Mouse (Mus musculus): ENCODE results near the gene Adamts9.

Adamts9 gene

GRCm38 (mm10) chr6:92862599-92862998 is 80.7 kb downstream of the Adamts9 start:
- DNase-seq (ENCODE audit: extremely low read depth, low read depth): no peak

- no peak for DNase-seq (ENCODE audit: extremely low read depth, low read depth)
Observed at GRCm38 (mm10) chr6:92860285-92860912, 82.9 kb downstream of the Adamts9 start.

- no peak for DNase-seq (ENCODE audit: extremely low read depth, low read depth)
Observed at GRCm38 (mm10) chr6:92858721-92859510, 84.4 kb downstream of the Adamts9 start.

DNA sequence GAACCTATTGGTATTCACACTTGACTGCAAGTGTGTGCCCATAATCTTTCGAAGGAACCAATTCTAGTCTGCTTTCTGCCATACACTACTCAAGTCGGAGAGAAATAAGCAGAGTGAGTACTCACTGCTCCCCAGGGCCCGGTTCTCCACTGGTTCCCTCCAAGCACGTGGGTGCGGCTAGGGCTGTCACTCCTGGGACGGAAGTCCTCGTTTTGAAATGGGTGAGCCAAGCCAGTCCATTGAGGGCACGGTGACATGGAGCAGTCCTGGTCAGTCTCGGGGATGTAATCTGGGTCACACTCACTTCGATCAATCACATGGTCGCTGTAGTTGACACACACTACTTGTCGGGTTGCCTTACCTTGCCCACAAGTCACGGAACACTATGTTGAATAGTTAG is 85.5 kb downstream of the Adamts9 start:
- DNase-seq (ENCODE audit: extremely low read depth, low read depth): no peak

- no peak for DNase-seq (ENCODE audit: extremely low read depth, low read depth)
Observed at GRCm38 (mm10) chr6:92854873-92855272, 88.4 kb downstream of the Adamts9 start.

- no peak for DNase-seq (ENCODE audit: extremely low read depth, low read depth)
Observed at GRCm38 (mm10) chr6:92850250-92850649, 93.0 kb downstream of the Adamts9 start.

DNA sequence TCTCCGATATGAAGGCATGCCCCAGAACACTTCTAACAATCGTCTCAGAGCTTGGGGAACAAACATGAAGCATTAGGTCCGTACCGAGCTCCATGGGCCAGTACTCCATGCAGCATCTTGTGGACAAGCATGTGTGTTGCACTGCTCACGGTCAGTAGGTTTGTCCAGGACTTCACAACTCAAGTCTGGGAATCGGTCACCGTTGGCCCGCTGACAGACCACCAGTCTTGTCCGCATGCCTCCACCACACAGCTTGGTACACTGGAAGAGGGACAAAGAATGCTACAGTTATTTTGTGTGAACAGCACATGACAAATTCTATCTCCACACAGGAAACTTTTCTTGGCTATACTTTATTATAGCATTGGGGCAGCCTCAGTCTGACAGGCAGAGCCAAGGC is 94.1 kb downstream of the Adamts9 start:
- no peak for DNase-seq (ENCODE audit: extremely low read depth, low read depth)

GRCm38 (mm10) chr6:92846614-92847013 is 96.7 kb downstream of the Adamts9 start:
- no peak for DNase-seq (ENCODE audit: extremely low read depth, low read depth)

GRCm38 (mm10) chr6:92845898-92846297 is 97.4 kb downstream of the Adamts9 start:
- no peak for DNase-seq (ENCODE audit: extremely low read depth, low read depth)

DNA sequence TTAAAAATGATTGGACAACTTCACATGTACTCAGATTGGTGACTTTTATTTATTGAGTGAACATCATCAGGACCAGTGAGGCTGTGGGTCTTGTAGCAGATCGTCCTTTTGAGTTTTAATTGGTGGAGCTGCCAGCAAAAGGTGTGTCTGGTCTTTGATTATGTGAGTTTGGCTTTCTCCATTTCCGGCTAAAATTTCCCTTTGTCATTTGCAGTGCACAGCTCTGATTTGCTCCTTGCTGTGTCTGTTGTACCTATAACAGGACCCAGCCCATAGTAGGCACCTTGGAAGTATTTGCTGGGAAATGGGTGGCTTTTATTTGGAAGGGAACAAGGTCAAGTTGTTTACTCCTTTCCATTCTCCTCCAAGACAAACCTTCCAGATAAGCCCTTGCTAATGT is 99.8 kb downstream of the Adamts9 start:
- DNase-seq (ENCODE audit: extremely low read depth, low read depth): no peak

DNA sequence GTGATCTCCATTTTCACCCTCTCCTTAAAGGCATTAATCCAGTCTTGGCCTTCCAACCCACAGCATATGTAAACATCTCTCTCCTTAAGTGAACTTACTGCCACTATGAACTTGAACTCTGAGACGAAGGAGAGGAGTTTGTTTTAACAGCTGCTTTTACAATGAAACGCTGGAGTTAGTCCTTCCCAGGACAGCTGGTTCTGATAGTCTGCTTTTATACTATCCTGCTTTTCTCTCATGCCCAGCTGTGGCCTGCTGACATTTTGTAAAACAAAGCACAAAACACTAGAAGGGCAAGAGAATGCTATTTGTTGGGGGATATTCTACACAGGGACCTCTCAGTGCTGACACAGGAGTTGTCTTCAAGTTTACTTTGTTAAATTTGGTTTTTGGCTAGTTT is 101.3 kb downstream of the Adamts9 start:
- no peak for DNase-seq (ENCODE audit: extremely low read depth, low read depth)

GRCm38 (mm10) chr6:92831106-92831505 is 112.2 kb downstream of the Adamts9 start:
- DNase-seq (ENCODE audit: extremely low read depth, low read depth): no peak

DNA sequence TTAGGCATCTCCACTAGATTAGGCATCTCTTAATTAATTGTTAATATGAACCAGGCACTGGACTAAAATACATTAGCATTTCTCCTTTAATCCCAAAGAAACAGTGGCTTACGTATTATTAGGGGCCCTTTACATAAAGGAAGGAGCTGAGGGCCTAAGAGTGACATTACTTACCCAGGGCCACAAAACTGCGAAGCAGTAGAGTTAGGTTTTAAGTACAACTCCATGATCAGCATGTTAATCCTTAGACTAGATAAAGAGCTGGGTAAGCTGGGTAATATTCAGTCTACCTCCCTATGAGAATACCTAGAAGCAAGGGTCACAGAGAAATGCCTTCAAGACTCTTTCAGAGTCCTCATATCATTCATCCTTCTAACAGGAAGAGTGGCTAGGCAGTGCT is 114.1 kb downstream of the Adamts9 start:
- DNase-seq (ENCODE audit: extremely low read depth, low read depth): no peak

DNA sequence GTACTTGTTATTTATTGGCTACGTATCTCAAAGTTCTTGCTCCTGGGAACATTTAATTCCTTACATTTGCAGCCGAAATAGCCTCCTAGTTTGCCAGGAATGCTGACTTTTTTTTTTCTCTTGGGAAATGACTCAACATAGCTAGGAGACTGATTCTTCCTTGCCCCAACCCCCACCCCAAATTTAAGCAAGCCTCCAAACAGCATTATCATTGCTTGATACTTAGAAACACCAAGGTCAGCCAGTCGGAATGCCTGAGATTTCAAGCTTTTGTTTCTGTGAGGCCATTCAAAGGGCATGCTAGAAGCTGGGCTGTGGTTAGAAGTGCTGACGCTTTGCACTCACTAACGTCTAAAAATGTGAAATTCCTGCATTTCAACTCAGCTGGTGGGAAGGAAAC is 115.9 kb downstream of the Adamts9 start:
- DNase-seq (ENCODE audit: extremely low read depth, low read depth): no peak

GRCm38 (mm10) chr6:92826561-92826960 is 116.7 kb downstream of the Adamts9 start:
- no peak for DNase-seq (ENCODE audit: extremely low read depth, low read depth)

DNA sequence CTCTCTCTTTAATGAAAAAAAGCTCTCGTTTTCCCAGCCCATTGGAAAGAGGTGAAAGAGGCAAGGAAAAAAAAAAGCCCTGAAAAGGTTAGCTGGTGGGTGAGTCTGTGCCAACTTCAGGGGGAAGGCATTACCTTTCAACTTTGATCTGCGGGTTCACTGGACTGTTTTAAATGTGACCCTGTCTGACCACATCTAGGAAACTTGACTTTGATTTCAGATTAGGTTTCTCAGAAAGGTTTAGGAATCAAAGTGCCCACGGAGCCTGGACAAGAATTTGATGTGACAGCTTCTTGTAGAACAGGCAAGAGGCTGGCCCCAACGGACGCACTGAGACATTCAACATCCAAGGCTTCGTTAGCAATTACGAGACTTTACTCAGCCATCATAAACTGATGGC is 119.3 kb downstream of the Adamts9 start:
- no peak for DNase-seq (ENCODE audit: extremely low read depth, low read depth)

GRCm38 (mm10) chr6:92822006-92822405 is 121.3 kb downstream of the Adamts9 start:
- no peak for DNase-seq (ENCODE audit: extremely low read depth, low read depth)

- no peak for DNase-seq (ENCODE audit: extremely low read depth, low read depth)
Observed at GRCm38 (mm10) chr6:92821606-92822005, 121.7 kb downstream of the Adamts9 start.

DNA sequence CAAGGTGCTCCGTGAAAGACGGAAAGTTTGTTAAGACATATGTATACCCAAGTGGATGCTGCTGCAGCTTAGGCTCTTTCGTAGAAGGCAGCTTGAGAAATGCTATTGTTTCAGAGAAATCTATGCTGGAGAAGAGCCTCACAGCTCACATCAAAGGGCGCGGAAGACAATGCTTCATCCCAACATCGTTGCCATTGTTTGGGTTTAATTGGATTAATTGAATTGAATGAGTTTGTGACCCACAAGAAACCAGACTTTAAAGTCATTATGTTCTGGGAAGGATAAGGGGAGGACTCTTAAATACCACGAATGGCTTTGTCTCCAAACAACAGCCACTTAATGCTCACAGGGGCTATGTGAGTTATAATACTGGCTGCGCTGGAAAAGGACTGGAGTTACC is 125.6 kb downstream of the Adamts9 start:
- no peak for DNase-seq (ENCODE audit: extremely low read depth, low read depth)

DNA sequence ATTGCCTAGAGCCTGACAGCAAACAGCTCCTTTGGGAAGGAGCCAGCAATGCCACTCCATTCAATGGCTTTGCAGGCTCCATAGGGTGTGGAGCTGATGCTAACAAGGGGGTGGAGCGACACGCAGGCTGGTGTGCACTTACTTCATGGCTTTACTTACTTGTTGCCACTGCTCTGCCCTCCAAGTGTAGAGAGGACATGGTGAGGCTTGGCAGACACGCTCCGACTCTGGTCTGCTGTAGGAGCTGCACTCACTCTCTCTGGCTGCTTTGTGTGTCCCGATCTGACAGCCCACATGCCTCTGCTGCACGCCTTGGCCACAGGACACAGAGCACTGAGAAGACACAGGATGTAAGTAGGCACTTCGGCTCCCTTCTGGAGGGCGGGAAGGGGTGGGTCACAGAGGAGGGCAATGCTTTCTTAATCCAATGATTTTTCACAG is 127.0 kb downstream of the Adamts9 start, which contains the start of gene A730049H05Rik:
TSS of gene A730049H05Rik (plus strand) at position 168 of the 441 bp plus-strand sequence.
- no peak for DNase-seq (ENCODE audit: extremely low read depth, low read depth)

DNA sequence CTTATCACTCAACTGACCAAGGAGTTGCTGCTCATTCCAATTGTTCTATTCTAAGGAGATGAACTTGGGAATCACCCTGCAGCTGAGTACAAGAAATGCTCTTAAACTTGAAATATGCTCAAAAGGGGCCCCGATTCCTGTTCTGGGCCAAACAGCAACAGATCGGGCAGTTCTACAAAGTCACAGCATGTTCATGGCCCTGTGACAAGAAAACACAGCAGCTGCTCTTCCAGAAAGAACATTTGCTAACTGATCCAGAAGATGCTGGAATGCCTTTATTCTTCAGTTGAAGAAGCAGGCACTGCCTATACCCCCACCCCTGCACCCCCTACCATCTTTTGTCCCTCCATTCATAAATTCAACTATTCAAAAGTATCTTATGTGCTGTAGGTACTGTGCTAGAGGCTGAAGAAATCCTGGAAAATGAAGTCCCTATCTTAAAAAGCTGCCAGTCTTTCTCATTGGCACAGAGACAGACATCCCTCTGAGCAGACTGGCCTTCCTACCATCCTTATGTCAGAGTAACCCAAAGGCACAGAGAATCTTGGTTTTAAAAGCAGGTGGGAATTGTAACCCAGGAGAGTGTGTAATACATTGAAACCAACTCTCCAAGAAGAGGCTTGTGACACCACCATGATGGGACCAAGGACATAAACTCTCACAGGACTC is 130.5 kb downstream of the Adamts9 start:
- no peak for DNase-seq (ENCODE audit: extremely low read depth, low read depth)

GRCm38 (mm10) chr6:92811566-92811965 is 131.7 kb downstream of the Adamts9 start:
- DNase-seq (ENCODE audit: extremely low read depth, low read depth): no peak

Data from MEL-GATA-1-ER (cell line).